Mouse (Mus musculus): ENCODE results near the gene Nemp2. TPM values are rescaled to one million over a fixed set of nuclear protein-coding genes. Genes with fewer than 3 reads are reported as not detected.
"Not testable (repeated sequence)": the region's sequence is repeated elsewhere in the genome, so short reads cannot be mapped to it uniquely, and the experiment has no call there.

The Nemp2 gene
- total and polyA plus RNA-seq, 3 experiments = 2.8 to 4.6 TPM; not detected in 1

- Histone ChIP-seq H3K36me3 (ENCODE audit: control insufficient read depth in 1 of 2, insufficient read depth in 2 of 2, low read length in 2 of 2) (no peaks in the 10 kb centered on the region), H3K27ac (ENCODE audit: control insufficient read depth, low read depth, low read length) (no peak overlapping the region), H3K4me3 (ENCODE audit: control insufficient read depth in 1 of 2, insufficient read depth in 1 of 2, low read depth in 2 of 2, low read length in 2 of 2) (no peak overlapping the region), H3K27me3 (ENCODE audit: control insufficient read depth in 1 of 2, insufficient read depth in 2 of 2, low read length in 2 of 2) (no peaks in the 10 kb centered on the region), H3K9me3 (replicated peaks; ENCODE audit: insufficient read depth, low read length) (no peaks in the 10 kb centered on the region), H3K9ac (ENCODE audit: control insufficient read depth, low read depth, low read length, poor library complexity, severe bottlenecking) (no peak overlapping the region), H3K79me2 (ENCODE audit: control insufficient read depth, insufficient read depth, low read length, poor library complexity) (no peaks in the 10 kb centered on the region), H3K4me1 (ENCODE audit: control insufficient read depth in 1 of 2, insufficient read depth in 2 of 2, low read length in 2 of 2) (no peaks in the 10 kb centered on the region)
- TF ChIP-seq ZC3H11A (IDR thresholded peaks at IDR 0.05; ENCODE audit: low read depth, low read length) = no peak
- no peak for TF ChIP-seq HCFC1 (IDR thresholded peaks at IDR 0.05; ENCODE audit: low read depth, low read length)
- TF ChIP-seq RAD21 (IDR thresholded peaks at IDR 0.05; ENCODE audit: low read depth, low read length) = no peak
- no peak for TF ChIP-seq MAZ (IDR thresholded peaks at IDR 0.05; ENCODE audit: low read depth, low read length)
- TF ChIP-seq POLR2AphosphoS2 (IDR thresholded peaks at IDR 0.05; ENCODE audit: low read length) = no peak
- no peak for TF ChIP-seq SIN3A (IDR thresholded peaks at IDR 0.05; ENCODE audit: low read length)
- no peak for TF ChIP-seq POLR2A (IDR thresholded peaks at IDR 0.05; ENCODE audit: control insufficient read depth in 1 of 2, insufficient read depth in 1 of 2, low read depth in 1 of 2, low read length in 2 of 2, poor library complexity in 1 of 2)
- TF ChIP-seq MXI1 (IDR thresholded peaks at IDR 0.05; ENCODE audit: low read depth, low read length) = no peak
- no peak for TF ChIP-seq ZKSCAN1 (IDR thresholded peaks at IDR 0.05; ENCODE audit: low read depth, low read length)
- no peak for TF ChIP-seq TAL1 (IDR thresholded peaks at IDR 0.05; ENCODE audit: low read length)
- no peak for TF ChIP-seq SMC3 (IDR thresholded peaks at IDR 0.05; ENCODE audit: low read depth, low read length)
- TF ChIP-seq CTCF (IDR thresholded peaks at IDR 0.05 in 2 of 3, conservative IDR thresholded peaks at IDR 0.05 in 1 of 3; ENCODE audit: control insufficient read depth in 1 of 3, insufficient read depth in 1 of 3, low read depth in 2 of 3, low read length in 3 of 3, poor library complexity in 1 of 3, severe bottlenecking in 1 of 3) = no peak
- no peak for DNase-seq (ENCODE audit: low read depth, low spot score)
These were observed 53.0 kb downstream of the Nemp2 start for GRCm38 (mm10) chr1:52683550-52683949.

GRCm38 (mm10) chr1:52687636-52688035 lies 57.1 kb downstream of the Nemp2 start:
- Histone ChIP-seq H3K4me1 (ENCODE audit: control insufficient read depth in 1 of 2, insufficient read depth in 2 of 2, low read length in 2 of 2) (no peaks in the 10 kb centered on the region), H3K27me3 (ENCODE audit: control insufficient read depth in 1 of 2, insufficient read depth in 2 of 2, low read length in 2 of 2) (no peaks in the 10 kb centered on the region), H3K27ac (ENCODE audit: control insufficient read depth, low read depth, low read length) (no peak overlapping the region), H3K9ac (ENCODE audit: control insufficient read depth, low read depth, low read length, poor library complexity, severe bottlenecking) (no peak overlapping the region), H3K79me2 (ENCODE audit: control insufficient read depth, insufficient read depth, low read length, poor library complexity) (no peaks in the 10 kb centered on the region), H3K4me3 (ENCODE audit: control insufficient read depth in 1 of 2, insufficient read depth in 1 of 2, low read depth in 2 of 2, low read length in 2 of 2) (no peak overlapping the region), H3K9me3 (replicated peaks; ENCODE audit: insufficient read depth, low read length) (no peaks in the 10 kb centered on the region), H3K36me3 (ENCODE audit: control insufficient read depth in 1 of 2, insufficient read depth in 2 of 2, low read length in 2 of 2) (no peaks in the 10 kb centered on the region)
- DNase-seq (ENCODE audit: low read depth, low spot score) = no peak
- TF ChIP-seq POLR2AphosphoS2 (IDR thresholded peaks at IDR 0.05; ENCODE audit: low read length) (no peak), ETS1 (IDR thresholded peaks at IDR 0.05; ENCODE audit: low read depth, low read length) (no peak), ZNF384 (IDR thresholded peaks at IDR 0.05; ENCODE audit: low read depth, low read length) (no peak), ELF1 (IDR thresholded peaks at IDR 0.05; ENCODE audit: low read depth, low read length) (no peak), EP300 (IDR thresholded peaks at IDR 0.05; ENCODE audit: low read depth in 1 of 2, low read length in 2 of 2) (no peak), MEF2A (IDR thresholded peaks at IDR 0.05; ENCODE audit: extremely low read depth, insufficient replicate concordance, low read depth, low read length, poor library complexity, severe bottlenecking) (no peak), UBTF (IDR thresholded peaks at IDR 0.05; ENCODE audit: borderline replicate concordance, insufficient read depth, low read depth, low read length) (no peak), ZMIZ1 (IDR thresholded peaks at IDR 0.05; ENCODE audit: low read depth, low read length) (no peak), USF2 (IDR thresholded peaks at IDR 0.05; ENCODE audit: borderline replicate concordance in 1 of 2, insufficient read depth in 1 of 2, low read depth in 1 of 2, low read length in 2 of 2) (no peak), GABPA (IDR thresholded peaks at IDR 0.05; ENCODE audit: low read depth, low read length) (no peak), SIN3A (IDR thresholded peaks at IDR 0.05; ENCODE audit: low read length) (no peak), MYC (IDR thresholded peaks at IDR 0.05; ENCODE audit: low read depth, low read length) (no peak), CTCF (IDR thresholded peaks at IDR 0.05 in 2 of 3, conservative IDR thresholded peaks at IDR 0.05 in 1 of 3; ENCODE audit: control insufficient read depth in 1 of 3, insufficient read depth in 1 of 3, low read depth in 2 of 3, low read length in 3 of 3, poor library complexity in 1 of 3, severe bottlenecking in 1 of 3) (no peak)

- not testable (repeated sequence) for H3K27ac ChIP-seq (ENCODE audit: control insufficient read depth, low read depth, low read length); H3K4me3 ChIP-seq (ENCODE audit: control insufficient read depth in 1 of 2, insufficient read depth in 1 of 2, low read depth in 2 of 2, low read length in 2 of 2); H3K79me2 ChIP-seq (ENCODE audit: control insufficient read depth, insufficient read depth, low read length, poor library complexity); H3K9ac ChIP-seq (ENCODE audit: control insufficient read depth, low read depth, low read length, poor library complexity, severe bottlenecking); H3K4me1 ChIP-seq (ENCODE audit: control insufficient read depth in 1 of 2, insufficient read depth in 2 of 2, low read length in 2 of 2); H3K27me3 ChIP-seq (ENCODE audit: control insufficient read depth in 1 of 2, insufficient read depth in 2 of 2, low read length in 2 of 2); DNase-seq (ENCODE audit: low read depth, low spot score); H3K36me3 ChIP-seq (ENCODE audit: control insufficient read depth in 1 of 2, insufficient read depth in 2 of 2, low read length in 2 of 2); H3K9me3 ChIP-seq (replicated peaks; ENCODE audit: insufficient read depth, low read length)
These were observed 64.0 kb downstream of the Nemp2 start for GRCm38 (mm10) chr1:52694456-52694855.

Measured in MEL (cell line).